Mouse (Mus musculus) adrenal gland, postnatal 10 days (tissue): Measurements from ENCODE around the gene Ppp2r3c. TPM values are rescaled to one million over a fixed set of nuclear protein-coding genes. Genes with fewer than 3 reads are reported as not detected.
"Not testable (repeated sequence)": the region's sequence is repeated elsewhere in the genome, so short reads cannot be mapped to it uniquely, and the experiment has no call there.

Experiments used
- DNase-seq: peaks from one replicate; pipeline ENCODE4 v3.0.0; 2021; ENCODE audit warnings: mixed read lengths
- long read RNA-seq, 2 experiments: library from polyadenylated mRNA; stranded (forward); transcript quantifications; one replicate each; pipeline ENCODE4 v2.0.0; 2021
- total RNA-seq, 2 experiments: library from RNA; stranded (reverse); gene quantifications; 2 replicates each; pipeline ENCODE4 v1.2.3; 2021

The Ppp2r3c gene
- total RNA-seq = 10 to 100 TPM; 11.7 to 11.8 TPM
- long read RNA-seq, experiment 1, full-length matches to known transcripts = 6 of 40 reads
- long read RNA-seq, experiment 1, partial matches to known transcripts = 25 of 40 reads
- long read RNA-seq, experiment 1, other reads (novel, unspliced or antisense) = 9 of 40 reads
- long read RNA-seq, experiment 2, full-length matches to known transcripts = 3 of 22 reads
- long read RNA-seq, experiment 2, partial matches to known transcripts = 17 of 22 reads
- long read RNA-seq, experiment 2, other reads (novel, unspliced or antisense) = 2 of 22 reads

GRCm38 (mm10) chr12:55302485-55303441 is at the start of gene Ppp2r3c:
Gene Ppp2r3c (minus strand): TSS chr12:55302998.
- DNase-seq = peak; percentile 91

DNA sequence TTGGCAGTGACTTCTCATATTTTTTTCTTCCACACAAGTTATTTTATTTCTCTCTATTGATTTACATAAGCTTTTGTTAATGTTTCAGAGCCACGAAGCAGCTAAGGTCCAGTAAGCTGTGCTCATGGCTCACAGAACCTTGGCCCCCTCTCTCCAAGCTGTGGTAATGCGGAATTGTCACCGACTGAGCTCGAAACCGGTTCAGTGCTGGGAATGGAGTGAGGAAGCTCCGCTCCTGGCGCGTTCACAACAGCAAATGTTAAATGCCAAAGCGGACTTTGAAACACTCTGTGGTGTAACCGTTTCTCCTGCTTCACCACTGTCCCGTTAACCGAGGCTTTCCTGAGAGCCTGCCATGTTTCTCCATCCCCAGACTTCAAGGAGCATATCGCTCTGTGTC is 41.8 kb upstream of the Ppp2r3c start:
- DNase-seq = peak; percentile 5

- DNase-seq = no peak
Observed at GRCm38 (mm10) chr12:55343998-55344397, 41.2 kb upstream of the Ppp2r3c start.

GRCm38 (mm10) chr12:55343045-55343444 is 40.2 kb upstream of the Ppp2r3c start:
- DNase-seq = not testable (repeated sequence)

DNA sequence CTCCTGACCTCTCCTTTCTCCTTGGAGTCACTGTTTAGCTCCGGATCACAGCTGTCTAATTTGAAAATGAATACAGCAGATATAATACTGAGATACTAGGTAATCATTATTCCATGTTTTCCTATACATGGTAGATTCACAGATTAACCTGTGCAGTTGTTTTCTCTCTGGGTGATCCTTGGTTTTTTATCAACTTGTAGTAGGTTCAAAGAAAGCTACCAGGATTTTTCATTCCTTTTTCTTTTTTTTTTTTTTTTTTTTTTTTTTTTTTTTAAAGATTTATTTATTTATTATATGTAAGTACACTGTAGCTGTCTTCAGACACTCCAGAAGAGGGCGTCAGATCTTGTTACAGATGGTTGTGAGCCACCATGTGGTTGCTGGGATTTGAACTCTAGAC is 35.7 kb upstream of the Ppp2r3c start:
- DNase-seq = not testable (repeated sequence)

DNA sequence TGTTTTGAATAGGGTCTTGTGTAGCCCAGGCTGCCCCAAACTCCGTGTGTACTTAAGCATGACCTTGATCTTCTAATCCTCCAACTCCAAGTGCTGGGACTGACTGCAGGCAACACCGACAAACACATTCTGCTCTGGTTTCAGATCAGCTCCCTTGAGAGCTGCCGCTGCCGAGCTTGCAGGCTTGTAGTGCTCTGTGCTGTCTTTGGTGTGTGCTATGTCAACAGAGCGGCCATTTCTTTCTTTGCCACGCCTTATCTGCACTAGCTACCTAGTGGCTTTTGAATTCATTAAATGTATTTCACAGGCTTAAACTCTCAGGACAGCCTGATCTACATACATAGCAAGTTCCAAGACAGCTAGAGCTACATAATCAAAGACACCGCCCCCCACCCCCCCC is 30.9 kb upstream of the Ppp2r3c start:
- DNase-seq = no peak

- no peak for DNase-seq
Observed at GRCm38 (mm10) chr12:55329351-55329750, 26.6 kb upstream of the Ppp2r3c start.

GRCm38 (mm10) chr12:55328784-55329183 is 26.0 kb upstream of the Ppp2r3c start:
- no peak for DNase-seq

GRCm38 (mm10) chr12:55325702-55326101 is 22.9 kb upstream of the Ppp2r3c start:
- no peak for DNase-seq

GRCm38 (mm10) chr12:55321642-55322291 is 19.0 kb upstream of the Ppp2r3c start:
- no peak for DNase-seq

GRCm38 (mm10) chr12:55315192-55315591 is 12.4 kb upstream of the Ppp2r3c start:
- DNase-seq = peak; percentile 82

GRCm38 (mm10) chr12:55313901-55314300 is 11.1 kb upstream of the Ppp2r3c start:
- no peak for DNase-seq

DNA sequence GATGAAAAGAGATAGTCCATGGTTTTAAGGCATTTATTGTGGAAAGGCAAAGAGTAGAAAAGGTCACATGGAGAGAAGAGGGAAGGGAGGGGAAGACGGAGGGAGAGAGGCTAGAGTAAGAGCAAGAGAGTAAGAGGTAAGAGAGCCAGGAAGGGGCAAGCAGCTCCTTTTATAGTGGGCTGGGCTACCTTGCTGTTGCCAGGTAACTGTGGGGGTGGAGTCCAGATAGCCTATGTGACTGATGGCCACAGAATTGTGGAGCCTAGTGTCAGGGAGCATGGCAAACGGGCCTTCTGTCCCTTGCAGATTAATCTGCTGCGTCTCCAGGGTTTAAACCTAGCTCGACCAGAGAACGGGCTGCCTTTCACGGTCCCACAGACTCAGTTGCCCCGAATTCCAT is 9.0 kb upstream of the Ppp2r3c start:
- DNase-seq = no peak

GRCm38 (mm10) chr12:55309501-55309900 is 6.7 kb upstream of the Ppp2r3c start:
- no peak for DNase-seq

- DNase-seq = no peak
Observed at GRCm38 (mm10) chr12:55308731-55309130, 5.9 kb upstream of the Ppp2r3c start.

- no peak for DNase-seq
Observed at GRCm38 (mm10) chr12:55307566-55307965, 4.8 kb upstream of the Ppp2r3c start.

- DNase-seq = no peak
Observed at GRCm38 (mm10) chr12:55306371-55306770, 3.6 kb upstream of the Ppp2r3c start.

- peak; percentile 20 for DNase-seq
Observed at GRCm38 (mm10) chr12:55301472-55302300, 1.1 kb downstream of the Ppp2r3c start.

- DNase-seq = no peak
Observed at GRCm38 (mm10) chr12:55300820-55301351, 1.9 kb downstream of the Ppp2r3c start.

- DNase-seq = no peak
Observed at GRCm38 (mm10) chr12:55299336-55299735, 3.5 kb downstream of the Ppp2r3c start, which contains the start of gene 1110008L16Rik. Gene 1110008L16Rik (plus strand): TSS chr12:55299577.

GRCm38 (mm10) chr12:55298112-55298511 is 4.7 kb downstream of the Ppp2r3c start:
- DNase-seq = no peak
